Comparison of ENCODE assay signal across 15 mouse cellular contexts in genomic region chr1:138929985-138930384, GRCm38 (mm10). TPM values are rescaled to one million over a fixed set of nuclear protein-coding genes. Genes with fewer than 3 reads are reported as not detected.
DNase-seq lines count a peak whose midpoint lies in the region; ATAC-seq and TF ChIP-seq lines count a peak whose summit lies in the region.
"Had no signal": no experiment of that assay in that cellular context is flagged by ENCODE, and none has a peak within 500 bp of the region (broad histone marks: within the 10 kb centered on the region; RNA-seq: fewer than 3 reads in every experiment).

No protein-coding gene starts in this region.

- WGBS in heart, embryonic 12.5 days = 42% methylated on average over 3 of the region's 3 CpGs
- WGBS in lung, postnatal 0 days = 20% methylated on average over 3 of the region's 3 CpGs

- intact Hi-C loops in heart, postnatal 25 days (cut with DNase I) = loop anchor here (2.0 to 10.0 kb wide), 4 partner anchors 17 to 433 kb away; no protein-coding TSS in a partner anchor

- no peak for DNase-seq in heart, postnatal 25 days (ENCODE audit: low spot score)
- peak; percentile 40 for DNase-seq in lung, postnatal 0 days (ENCODE audit: low spot score)
- DNase-seq in lung, adult 18-20 months = no peak
- no peak for DNase-seq in embryo, embryonic 9.5 days (ENCODE audit: extremely low spot score)
- DNase-seq in embryo, embryonic 10 days (ENCODE audit: low spot score) = no peak
- DNase-seq: adrenal gland, adult 8-10 months; cerebellum, adult 9-10 months; forebrain, postnatal 0 days had no signal

- H3K27ac ChIP-seq in heart, embryonic 12.5 days (ENCODE audit: poor library complexity, severe bottlenecking) = peak overlapping the region; percentile 48
- no peak overlapping the region for H3K27ac ChIP-seq in lung, postnatal 0 days (ENCODE audit: low read length)
- H3K27ac ChIP-seq: hindbrain, embryonic 12.5 days; left cerebral cortex, adult 2 months; liver, embryonic 14.5 days; midbrain, embryonic 15.5 days had no signal

- TF ChIP-seq EP300 in lung, postnatal 0 days (IDR thresholded peaks at IDR 0.05) = peak; percentile 18; the same call in 1 of the 2 replicates

- H3K4me2 ChIP-seq in heart, embryonic 12.5 days = no peak overlapping the region
- no peak overlapping the region for H3K4me2 ChIP-seq in lung, postnatal 0 days (replicated peaks; ENCODE audit: low read depth, low read length)
- H3K4me2 ChIP-seq: hindbrain, embryonic 12.5 days; kidney, embryonic 15.5 days; midbrain, embryonic 15.5 days had no signal

- no peaks in the 10 kb centered on the region for H3K9me3 ChIP-seq in heart, embryonic 12.5 days (replicated peaks)
- H3K9me3 ChIP-seq in lung, postnatal 0 days (ENCODE audit: low read length) = no peaks in the 10 kb centered on the region
- H3K9me3 ChIP-seq: hindbrain, embryonic 12.5 days; kidney, embryonic 15.5 days; midbrain, embryonic 15.5 days had no signal

- no peak overlapping the region for H3K4me3 ChIP-seq in heart, embryonic 12.5 days
- H3K4me3 ChIP-seq in lung, postnatal 0 days (ENCODE audit: low read depth, low read length) = no peak overlapping the region
- H3K4me3 ChIP-seq: hindbrain, embryonic 12.5 days; kidney, embryonic 15.5 days; left cerebral cortex, adult 2 months; midbrain, embryonic 15.5 days had no signal

- no peak for TF ChIP-seq CTCF in lung, postnatal 0 days (IDR thresholded peaks at IDR 0.05)

- no peak for ATAC-seq in heart, embryonic 12.5 days (ENCODE audit: insufficient number of reproducible peaks, low FRiP score)
- no peak for ATAC-seq in lung, postnatal 0 days
- ATAC-seq in granulocyte monocyte progenitor cell, adult 5-6 weeks (replicated peaks; ENCODE audit: poor library complexity, severe bottlenecking) = peak; percentile 25; the same call in 1 of the 2 replicates
- ATAC-seq: forebrain, postnatal 0 days; midbrain, embryonic 15.5 days had no signal

- no peak overlapping the region for H3K9ac ChIP-seq in heart, embryonic 12.5 days
- no peak overlapping the region for H3K9ac ChIP-seq in lung, postnatal 0 days (replicated peaks; ENCODE audit: low read depth)
- H3K9ac ChIP-seq: forebrain, postnatal 0 days; hindbrain, embryonic 12.5 days; kidney, embryonic 15.5 days; liver, embryonic 14.5 days; midbrain, embryonic 15.5 days had no signal

- H3K36me3 ChIP-seq in heart, embryonic 12.5 days = no peaks in the 10 kb centered on the region
- H3K36me3 ChIP-seq in lung, postnatal 0 days (ENCODE audit: insufficient read depth, low read length) = no peaks in the 10 kb centered on the region
- H3K36me3 ChIP-seq: hindbrain, embryonic 12.5 days; kidney, embryonic 15.5 days; midbrain, embryonic 15.5 days had no signal

- H3K4me1 ChIP-seq in heart, embryonic 12.5 days (replicated peaks) = peaks cover 26% of the 10 kb centered on the region
- H3K4me1 ChIP-seq in lung, postnatal 0 days (ENCODE audit: insufficient read depth, low read depth, low read length) = peaks cover 7% of the 10 kb centered on the region; the same call in 1 of the 2 replicates
- H3K4me1 ChIP-seq: hindbrain, embryonic 12.5 days; midbrain, embryonic 15.5 days had no signal

- H3K27me3 ChIP-seq in heart, embryonic 12.5 days (replicated peaks) = no peaks in the 10 kb centered on the region
- H3K27me3 ChIP-seq in lung, postnatal 0 days (replicated peaks; ENCODE audit: insufficient read depth, low read length) = no peaks in the 10 kb centered on the region
- H3K27me3 ChIP-seq: hindbrain, embryonic 12.5 days; kidney, embryonic 15.5 days; midbrain, embryonic 15.5 days had no signal

RNA-seq across cellular contexts. Expression of gene Dennd1b, which starts 33.2 kb away (rescaled TPM):
- 13.0 and 13.9 TPM in 2 replicates for polyA plus RNA-seq in heart, embryonic 12.5 days (2016; fragmentation: Nextera tagmentation; extraction: Ambion mirVana)
- 10 to 100 TPM; 22.6 to 23.2 TPM for total RNA-seq in heart, postnatal 25 days (2021)
- polyA plus RNA-seq in lung, postnatal 0 days (2015; fragmentation: Nextera tagmentation; extraction: Ambion mirVana) = 12.6 and 14.0 TPM in 2 replicates
- total RNA-seq in granulocyte monocyte progenitor cell, adult 5-6 weeks (2014; fragmentation: Nextera tagmentation) = 33.4 and 35.0 TPM in 2 replicates
- total RNA-seq in granulocyte monocyte progenitor cell, adult 5-6 weeks (2017) = 19.0 and 22.0 TPM in 2 replicates
